Mouse (Mus musculus): ENCODE measurements at regions not wholly inside any gene's neighbourhood (a gene's known extent, or its start where the extent isn't known, plus 50 kb on each side); places are given as distances from the start of the nearest gene placed in this dataset.

DNA sequence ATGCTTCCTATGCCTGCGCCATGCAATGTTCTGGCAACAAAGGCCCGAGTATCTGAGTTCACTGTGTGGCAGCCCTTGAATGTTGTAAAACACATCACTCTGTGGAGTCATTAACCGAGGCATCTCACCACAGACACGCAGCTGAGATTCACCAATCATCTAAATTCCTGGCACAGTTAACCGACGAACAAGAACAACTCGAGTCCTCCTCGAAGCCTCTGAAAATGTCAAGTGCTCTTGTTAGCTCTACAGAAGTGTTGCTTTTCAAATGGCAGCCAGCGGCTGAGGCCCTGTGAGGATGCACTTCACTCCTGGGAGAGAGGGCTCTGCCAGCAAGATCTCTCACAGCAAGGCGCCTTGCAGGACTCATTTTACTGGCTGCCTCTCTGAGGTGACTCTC is 173.0 kb downstream of the Syk start:
- TF ChIP-seq POLR2A (IDR thresholded peaks at IDR 0.05; ENCODE audit: control insufficient read depth, low read depth, low read length) = no peak
- no peak for TF ChIP-seq CTCF (IDR thresholded peaks at IDR 0.05; ENCODE audit: control insufficient read depth, insufficient read depth, insufficient replicate concordance, low read depth, low read length)
